Mouse (Mus musculus) forebrain, postnatal 0 days (tissue): Measurements from ENCODE around the gene Dis3l. TPM values are rescaled to one million over a fixed set of nuclear protein-coding genes. Genes with fewer than 3 reads are reported as not detected.
"Not testable (repeated sequence)": the region's sequence is repeated elsewhere in the genome, so short reads cannot be mapped to it uniquely, and the experiment has no call there.

Experiments used
- ATAC-seq: fragments of 200-750 bp; cut with Nextera tagmentation; 2 replicates; pipeline ENCODE4 v1.8.0; 2017; ENCODE audit warnings: mild to moderate bottlenecking, moderate library complexity
- DNase-seq: peaks from one replicate; pipeline ENCODE4 v3.0.0-alpha.2; 2015
- H3K27ac ChIP-seq: fragments of 300-500 bp; sonication (generic); 2 replicates; pipeline ENCODE4 v1.5.1; 2014; ENCODE audit warnings: low read depth, mild to moderate bottlenecking, antibody characterized with exemption, low read length, moderate library complexity, mixed read lengths
- H3K27me3 ChIP-seq: fragments of 300-500 bp; sonication (generic); 2 replicates; pipeline ENCODE4 v1.6.1; 2014; ENCODE audit warnings: mild to moderate bottlenecking, low read length, mixed read lengths; ENCODE audit not compliant: insufficient read depth
- H3K36me3 ChIP-seq: fragments of 300-500 bp; sonication (generic); 2 replicates; pipeline ENCODE4 v1.6.1; 2014; ENCODE audit warnings: mild to moderate bottlenecking, moderate library complexity; ENCODE audit not compliant: insufficient read depth
- H3K4me1 ChIP-seq: fragments of 300-500 bp; sonication (generic); 2 replicates; pipeline ENCODE4 v1.6.1; 2014; ENCODE audit warnings: antibody characterized with exemption; ENCODE audit not compliant: insufficient read depth
- H3K4me2 ChIP-seq: fragments of 300-500 bp; sonication (generic); 2 replicates; pipeline ENCODE4 v1.6.1; 2014; ENCODE audit warnings: low read depth, mild to moderate bottlenecking, moderate library complexity
- H3K4me3 ChIP-seq: fragments of 300-500 bp; sonication (generic); 2 replicates; pipeline ENCODE4 v1.5.1; 2014; ENCODE audit warnings: low read depth, low read length, mixed read lengths
- H3K9ac ChIP-seq: fragments of 300-500 bp; sonication (generic); 2 replicates; pipeline ENCODE4 v1.6.1; 2014; ENCODE audit warnings: mild to moderate bottlenecking
- H3K9me3 ChIP-seq: fragments of 300-500 bp; sonication (generic); 2 replicates; pipeline ENCODE4 v1.6.1; 2016; ENCODE audit warnings: low read length
- CTCF ChIP-seq: sonication (generic); IDR thresholded peaks from 2 replicates; pipeline ENCODE4 v1.5.1; 2016; ENCODE audit warnings: antibody characterized with exemption, control low read depth, low read depth
- WGBS: fragments of 180-500 bp; shearing (Covaris S2); extraction: QIAGEN DNeasy Blood & Tissue Kit; methylation state at CpG from one replicate; pipeline ENCODE4 v1.1.7; 2014; 5-methylcytosine and 5-hydroxymethylcytosine counted together
- polyA plus RNA-seq: library from polyadenylated mRNA; unstranded; fragments of >200 nt; fragmentation: Nextera tagmentation; extraction: Ambion mirVana; gene quantifications from 2 replicates; pipeline ENCODE4 v1.2.1, GENCODE M21; 2015
- total RNA-seq: library from RNA; depleted of rRNA; stranded (reverse); fragments of >200 nt; gene quantifications from 2 replicates; pipeline ENCODE4 v1.2.3, GENCODE M21; 2014; rRNA removed

The Dis3l gene
- total and polyA plus RNA-seq, 2 experiments from 2014 or later: 18.1 to 28.6 TPM

- no peak overlapping the region for H3K4me3 ChIP-seq
- no peak overlapping the region for H3K9ac ChIP-seq
- ATAC-seq (no peak), DNase-seq (peak; percentile 37)
- H3K4me2 ChIP-seq: no peak overlapping the region
- TF ChIP-seq CTCF: peak; percentile 64
- H3K27ac ChIP-seq: no peak overlapping the region
- no peaks in the 10 kb centered on the region for H3K4me1 ChIP-seq
- H3K9me3 ChIP-seq: no peaks in the 10 kb centered on the region
- no peaks in the 10 kb centered on the region for H3K36me3 ChIP-seq
- 45% methylated on average over 7 of the region's 7 CpGs for WGBS
- no peaks in the 10 kb centered on the region for H3K27me3 ChIP-seq
These were observed 68.5 kb downstream of the Dis3l start for GRCm38 (mm10) chr9:64272611-64273010.

GRCm38 (mm10) chr9:64271249-64271648 lies 69.8 kb downstream of the Dis3l start:
- DNase-seq: no peak
- no peaks in the 10 kb centered on the region for H3K9me3 ChIP-seq
- TF ChIP-seq CTCF: no peak

GRCm38 (mm10) chr9:64268836-64269235 lies 72.3 kb downstream of the Dis3l start:
- not testable (repeated sequence) for H3K4me1 ChIP-seq, H3K27me3 ChIP-seq, H3K4me2 ChIP-seq, H3K9me3 ChIP-seq, H3K36me3 ChIP-seq, H3K4me3 ChIP-seq, H3K27ac ChIP-seq, ATAC-seq, DNase-seq, H3K9ac ChIP-seq
- WGBS: 91% methylated on average over 8 of the region's 8 CpGs

More at GRCm38 (mm10) chr9:64271249-64271648, 69.8 kb downstream of the Dis3l start:
- no peak overlapping the region for H3K27ac ChIP-seq
- no peaks in the 10 kb centered on the region for H3K4me1 ChIP-seq
- no peak for ATAC-seq
- no peaks in the 10 kb centered on the region for H3K27me3 ChIP-seq
- H3K36me3 ChIP-seq: no peaks in the 10 kb centered on the region
- H3K4me2 ChIP-seq: no peak overlapping the region
- H3K4me3 ChIP-seq: no peak overlapping the region
- 72% methylated on average over 3 of the region's 3 CpGs for WGBS
- no peak overlapping the region for H3K9ac ChIP-seq

GRCm38 (mm10) chr9:64268196-64268595 lies 72.9 kb downstream of the Dis3l start:
- Histone ChIP-seq H3K27me3 (no peaks in the 10 kb centered on the region), H3K4me2 (no peak overlapping the region), H3K36me3 (no peaks in the 10 kb centered on the region), H3K9me3 (no peaks in the 10 kb centered on the region), H3K27ac (no peak overlapping the region), H3K4me3 (no peak overlapping the region), H3K9ac (no peak overlapping the region), H3K4me1 (no peaks in the 10 kb centered on the region)
- no peak for TF ChIP-seq CTCF
- ATAC-seq: no peak
- WGBS: 92% methylated on average over 10 of the region's 10 CpGs
- DNase-seq: no peak

GRCm38 (mm10) chr9:64267231-64267630 lies 73.9 kb downstream of the Dis3l start:
- WGBS: 86% methylated on average over 1 of the region's 1 CpGs
- H3K9me3 ChIP-seq: no peaks in the 10 kb centered on the region
- H3K27ac ChIP-seq: no peak overlapping the region
- no peaks in the 10 kb centered on the region for H3K36me3 ChIP-seq
- H3K4me2 ChIP-seq: no peak overlapping the region
- no peak overlapping the region for H3K9ac ChIP-seq
- no peak for DNase-seq
- H3K4me3 ChIP-seq: no peak overlapping the region
- no peak for ATAC-seq
- TF ChIP-seq CTCF: no peak
- H3K27me3 ChIP-seq: no peaks in the 10 kb centered on the region
- H3K4me1 ChIP-seq: no peaks in the 10 kb centered on the region

- TF ChIP-seq CTCF: no peak
- Histone ChIP-seq H3K4me2 (no peak overlapping the region), H3K4me3 (no peak overlapping the region), H3K9ac (no peak overlapping the region), H3K27me3 (no peaks in the 10 kb centered on the region), H3K36me3 (no peaks in the 10 kb centered on the region), H3K4me1 (no peaks in the 10 kb centered on the region), H3K9me3 (no peaks in the 10 kb centered on the region), H3K27ac (no peak overlapping the region)
- ATAC-seq (no peak), DNase-seq (no peak)
- WGBS: 63% methylated on average over 1 of the region's 1 CpGs
These were observed 76.3 kb downstream of the Dis3l start for GRCm38 (mm10) chr9:64264813-64265212.

GRCm38 (mm10) chr9:64261023-64261422 lies 80.1 kb downstream of the Dis3l start:
- H3K27me3 ChIP-seq: no peaks in the 10 kb centered on the region
- H3K9ac ChIP-seq: no peak overlapping the region
- H3K36me3 ChIP-seq: no peaks in the 10 kb centered on the region
- ATAC-seq (no peak), DNase-seq (no peak)
- H3K9me3 ChIP-seq: no peaks in the 10 kb centered on the region
- 90% methylated on average over 4 of the region's 4 CpGs for WGBS
- no peak overlapping the region for H3K27ac ChIP-seq
- TF ChIP-seq CTCF: no peak
- H3K4me2 ChIP-seq: no peak overlapping the region
- no peaks in the 10 kb centered on the region for H3K4me1 ChIP-seq
- no peak overlapping the region for H3K4me3 ChIP-seq

GRCm38 (mm10) chr9:64259906-64260305 lies 81.2 kb downstream of the Dis3l start:
- Histone ChIP-seq H3K4me3 (no peak overlapping the region), H3K9ac (no peak overlapping the region), H3K9me3 (no peaks in the 10 kb centered on the region), H3K27ac (no peak overlapping the region), H3K4me2 (no peak overlapping the region), H3K36me3 (no peaks in the 10 kb centered on the region), H3K4me1 (no peaks in the 10 kb centered on the region), H3K27me3 (no peaks in the 10 kb centered on the region)
- no peak for TF ChIP-seq CTCF
- ATAC-seq: no peak
- 85% methylated on average over 5 of the region's 5 CpGs for WGBS
- DNase-seq: no peak

Other genes with a start within 250 kb of the Dis3l start
- not detected in 2 replicates for gene Lctl, start 224.1 kb downstream of the Dis3l start, total RNA-seq
- gene Lctl, start 224.1 kb downstream of the Dis3l start, polyA plus RNA-seq: not detected in 2 replicates
- 5.8 and 8.9 TPM in 2 replicates for gene Zwilch, start 168.2 kb downstream of the Dis3l start, total RNA-seq
- gene Zwilch, start 168.2 kb downstream of the Dis3l start, polyA plus RNA-seq: 1.3 and 2.0 TPM in 2 replicates
- gene Rpl4, start 167.9 kb downstream of the Dis3l start, total RNA-seq: 957 and 1,068 TPM in 2 replicates
- gene Rpl4, start 167.9 kb downstream of the Dis3l start, polyA plus RNA-seq: 693 and 790 TPM in 2 replicates
- 10.5 and 15.2 TPM in 2 replicates for gene Snapc5, start 162.0 kb downstream of the Dis3l start, total RNA-seq
- 18.2 and 24.5 TPM in 2 replicates for gene Snapc5, start 162.0 kb downstream of the Dis3l start, polyA plus RNA-seq
- gene Uchl4, start 106.1 kb downstream of the Dis3l start, total RNA-seq: 0.62 TPM in 1 of 2 replicates, not detected in the other
- 1.8 and 2.3 TPM in 2 replicates for gene Uchl4, start 106.1 kb downstream of the Dis3l start, polyA plus RNA-seq
- gene Map2k1, start 87.7 kb downstream of the Dis3l start, total RNA-seq: 69.9 and 82.4 TPM in 2 replicates
- 53.1 and 60.8 TPM in 2 replicates for gene Map2k1, start 87.7 kb downstream of the Dis3l start, polyA plus RNA-seq
- gene Tipin, start 59.7 kb downstream of the Dis3l start, total RNA-seq: 81.2 and 85.9 TPM in 2 replicates
- gene Tipin, start 59.7 kb downstream of the Dis3l start, polyA plus RNA-seq: 88.0 and 96.5 TPM in 2 replicates
- 7.4 and 14.5 TPM in 2 replicates for gene Megf11, start 44.3 kb upstream of the Dis3l start, total RNA-seq
- 5.0 and 8.9 TPM in 2 replicates for gene Megf11, start 44.3 kb upstream of the Dis3l start, polyA plus RNA-seq